13 mouse cellular contexts compared by ENCODE assay signal in the genomic region with DNA sequence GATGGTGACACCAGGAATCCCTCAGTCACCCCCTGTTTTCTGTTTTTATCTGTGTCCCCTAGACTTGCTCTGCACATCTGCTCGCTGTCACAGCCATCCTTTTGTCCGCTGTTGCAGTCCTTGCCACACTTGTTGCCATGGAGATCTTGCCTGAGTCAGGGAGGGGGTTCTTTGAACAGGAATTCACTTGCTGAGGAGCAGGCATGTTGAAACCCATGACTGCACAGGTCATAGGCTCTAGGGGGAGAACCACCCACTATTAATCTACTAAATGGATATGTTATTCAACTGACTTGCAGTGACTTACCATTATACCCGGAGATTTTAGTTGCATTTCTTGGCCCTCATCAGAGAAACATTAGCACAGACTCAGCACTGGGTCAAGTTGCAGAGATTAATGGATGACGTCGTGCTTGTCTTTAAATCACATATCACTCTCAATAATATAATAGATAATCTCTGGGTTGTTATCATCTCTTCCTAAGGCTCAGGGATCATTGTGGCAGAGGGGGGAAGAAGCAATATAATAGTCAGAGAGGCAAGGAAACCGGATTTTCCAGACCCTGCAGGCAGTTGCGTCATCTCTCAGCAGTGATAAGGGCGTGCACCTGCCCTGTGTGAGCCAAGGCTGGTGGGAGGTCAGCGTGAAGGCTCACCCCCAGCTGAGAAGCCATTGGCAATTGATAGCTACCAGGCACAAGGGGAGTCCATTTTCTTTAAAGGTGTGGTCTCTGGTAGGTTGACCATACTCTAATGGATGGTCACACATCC.
DNase-seq lines count a peak whose midpoint lies in the region; ATAC-seq and TF ChIP-seq lines count a peak whose summit lies in the region.
"Had no signal": no experiment of that assay in that cellular context is flagged by ENCODE, and none has a peak within 500 bp of the region (broad histone marks: within the 10 kb centered on the region; RNA-seq: fewer than 3 reads in every experiment).

No protein-coding gene starts in this region.

- 65% methylated on average over 9 of the region's 9 CpGs for WGBS in forebrain, embryonic 13.5 days
- whole genome bisulfite sequencing in forebrain, embryonic 12.5 days: 72% methylated on average over 9 of the region's 9 CpGs
- WGBS in hindbrain, embryonic 12.5 days: 55% methylated on average over 9 of the region's 9 CpGs
- WGBS in midbrain, embryonic 14.5 days: 37% methylated on average over 9 of the region's 9 CpGs

- H3K27me3 ChIP-seq in forebrain, embryonic 13.5 days: no peaks in the 10 kb centered on the region
- H3K27me3 ChIP-seq in forebrain, embryonic 12.5 days: 0 out of 2 replicates have a peak, but pooled peaks cover 3% of the 10 kb centered on the region
- no peaks in the 10 kb centered on the region for H3K27me3 ChIP-seq in ES-Bruce4 (ENCODE audit: control insufficient read depth, insufficient read depth, low read length, poor library complexity, severe bottlenecking)
- no peaks in the 10 kb centered on the region; the same call in 1 of the 2 replicates for H3K27me3 ChIP-seq in hindbrain, embryonic 12.5 days
- no peaks in the 10 kb centered on the region; the same call in 1 of the 2 replicates for H3K27me3 ChIP-seq in midbrain, embryonic 14.5 days (ENCODE audit: control insufficient read depth, insufficient read depth, low read length)
- H3K27me3 ChIP-seq: neural tube, embryonic 12.5 days; Patski had no signal

- H3K4me3 ChIP-seq in forebrain, embryonic 13.5 days: no peak overlapping the region
- no peak overlapping the region for H3K4me3 ChIP-seq in forebrain, embryonic 12.5 days (replicated peaks)
- no peak overlapping the region for H3K4me3 ChIP-seq in ES-Bruce4 (ENCODE audit: low read depth, low read length)
- H3K4me3 ChIP-seq in hindbrain, embryonic 12.5 days: no peak overlapping the region
- no peak overlapping the region for H3K4me3 ChIP-seq in midbrain, embryonic 14.5 days (replicated peaks; ENCODE audit: low read depth, low read length)
- H3K4me3 ChIP-seq: neural tube, embryonic 12.5 days had no signal

- no peak overlapping the region for H3K9ac ChIP-seq in forebrain, embryonic 13.5 days
- H3K9ac ChIP-seq in forebrain, embryonic 12.5 days: no peak overlapping the region
- no peak overlapping the region for H3K9ac ChIP-seq in ES-Bruce4 (ENCODE audit: low read depth, poor library complexity, severe bottlenecking)
- H3K9ac ChIP-seq in hindbrain, embryonic 12.5 days: no peak overlapping the region
- H3K9ac ChIP-seq in midbrain, embryonic 14.5 days (replicated peaks; ENCODE audit: low read length): no peak overlapping the region
- H3K9ac ChIP-seq: neural tube, embryonic 12.5 days had no signal

- TF ChIP-seq POLR2A in ES-Bruce4 (IDR thresholded peaks at IDR 0.05; ENCODE audit: insufficient read depth, low read length): no peak

- H3K27ac ChIP-seq in forebrain, embryonic 13.5 days: peak overlapping the region; percentile 21; the same call in 1 of the 2 replicates
- H3K27ac ChIP-seq in forebrain, embryonic 12.5 days: no peak overlapping the region
- no peak overlapping the region for H3K27ac ChIP-seq in ES-Bruce4 (ENCODE audit: insufficient read depth, low read length)
- H3K27ac ChIP-seq in hindbrain, embryonic 12.5 days: no peak overlapping the region
- H3K27ac ChIP-seq in midbrain, embryonic 14.5 days (replicated peaks; ENCODE audit: low read depth, low read length): peak overlapping the region; percentile 34; the same call in 1 of the 2 replicates
- H3K27ac ChIP-seq: neural tube, embryonic 12.5 days had no signal

- H3K4me1 ChIP-seq in forebrain, embryonic 13.5 days: peaks cover 15% of the 10 kb centered on the region
- H3K4me1 ChIP-seq in forebrain, embryonic 12.5 days: peaks cover 21% of the 10 kb centered on the region
- H3K4me1 ChIP-seq in ES-Bruce4 (ENCODE audit: control insufficient read depth, insufficient read depth, low read length): peaks cover 7% of the 10 kb centered on the region
- H3K4me1 ChIP-seq in hindbrain, embryonic 12.5 days: peaks cover 17% of the 10 kb centered on the region
- H3K4me1 ChIP-seq in midbrain, embryonic 14.5 days (ENCODE audit: control insufficient read depth, insufficient read depth, low read length): peaks cover 13% of the 10 kb centered on the region

- no peaks in the 10 kb centered on the region for H3K9me3 ChIP-seq in forebrain, embryonic 13.5 days (replicated peaks)
- H3K9me3 ChIP-seq in forebrain, embryonic 12.5 days: no peaks in the 10 kb centered on the region
- H3K9me3 ChIP-seq in ES-Bruce4 (replicated peaks; ENCODE audit: control insufficient read depth, insufficient read depth, low read length, poor library complexity, severe bottlenecking): peaks cover 4% of the 10 kb centered on the region; the same call in 1 of the 2 replicates
- no peaks in the 10 kb centered on the region for H3K9me3 ChIP-seq in hindbrain, embryonic 12.5 days (replicated peaks)
- H3K9me3 ChIP-seq in midbrain, embryonic 14.5 days (ENCODE audit: control insufficient read depth, low read length): no peaks in the 10 kb centered on the region; the same call in 1 of the 2 replicates
- H3K9me3 ChIP-seq: neural tube, embryonic 12.5 days had no signal

- H3K36me3 ChIP-seq in forebrain, embryonic 13.5 days (ENCODE audit: poor library complexity, severe bottlenecking): no peaks in the 10 kb centered on the region
- H3K36me3 ChIP-seq in forebrain, embryonic 12.5 days (replicated peaks): no peaks in the 10 kb centered on the region
- no peaks in the 10 kb centered on the region for H3K36me3 ChIP-seq in ES-Bruce4 (ENCODE audit: control insufficient read depth, insufficient read depth, low read length, poor library complexity, severe bottlenecking)
- no peaks in the 10 kb centered on the region for H3K36me3 ChIP-seq in hindbrain, embryonic 12.5 days
- no peaks in the 10 kb centered on the region for H3K36me3 ChIP-seq in midbrain, embryonic 14.5 days (ENCODE audit: control insufficient read depth, insufficient read depth, low read length)
- H3K36me3 ChIP-seq: neural tube, embryonic 12.5 days had no signal

- H3K4me2 ChIP-seq in forebrain, embryonic 13.5 days: no peak overlapping the region
- no peak overlapping the region for H3K4me2 ChIP-seq in forebrain, embryonic 12.5 days
- H3K4me2 ChIP-seq in hindbrain, embryonic 12.5 days (replicated peaks): no peak overlapping the region
- no peak overlapping the region for H3K4me2 ChIP-seq in midbrain, embryonic 14.5 days (ENCODE audit: low read length)
- H3K4me2 ChIP-seq: liver, embryonic 11.5 days; neural tube, embryonic 12.5 days had no signal

- ATAC-seq in forebrain, embryonic 13.5 days: peak; percentile 50; the same call in 1 of the 2 replicates
- ATAC-seq in forebrain, embryonic 12.5 days (ENCODE audit: low FRiP score): no peak
- peak; percentile 61 for ATAC-seq in hindbrain, embryonic 12.5 days (ENCODE audit: low FRiP score)
- ATAC-seq in midbrain, embryonic 14.5 days (ENCODE audit: low FRiP score, low TSS enrichment): no peak
- ATAC-seq: Patski had no signal

- no peak for TF ChIP-seq CTCF in ES-Bruce4 (IDR thresholded peaks at IDR 0.05; ENCODE audit: low read depth, low read length)

- intact Hi-C loops in left cerebral cortex, postnatal 36 days (cut with DNase I): loop anchor here (5.0 to 10.0 kb wide), 2 partner anchors 95 to 112 kb away; a partner anchor contains a TSS

- peak; percentile 93 for TF ChIP-seq EP300 in ES-Bruce4 (IDR thresholded peaks at IDR 0.05; ENCODE audit: insufficient read depth, low read depth, low read length)

- DNase-seq in midbrain, embryonic 14.5 days: peak; percentile 74
- DNase-seq in layer of hippocampus, adult 18-20 months (ENCODE audit: low spot score in 2 of 2): no peak
- DNase-seq in left cerebral cortex, postnatal 36 days (ENCODE audit: low spot score in 2 of 2): no peak
- no peak for DNase-seq in heart, adult 9 months (ENCODE audit: low spot score in 2 of 2)
- DNase-seq: adrenal gland, postnatal 36 days; layer of hippocampus, adult 9-11 months had no signal

Comparison
In these comparisons a context has a peak if more than half of its experiments do, and no peak if none do; other contexts are left out.
1. ATAC-seq: peak in forebrain, embryonic 13.5 days (single experiment) and hindbrain, embryonic 12.5 days (single experiment); none in forebrain, embryonic 12.5 days (single experiment) and midbrain, embryonic 14.5 days (single experiment).
2. H3K27ac ChIP-seq: peak in forebrain, embryonic 13.5 days (single experiment) and midbrain, embryonic 14.5 days (single experiment); none in forebrain, embryonic 12.5 days (single experiment), ES-Bruce4 (single experiment) and hindbrain, embryonic 12.5 days (single experiment).